Mouse (Mus musculus) skeletal muscle tissue, adult 2 months (tissue): Measurements from ENCODE around the gene Gm6176.
"Not testable (repeated sequence)": the region's sequence is repeated elsewhere in the genome, so short reads cannot be mapped to it uniquely, and the experiment has no call there.

Experiments
- DNase-seq: peaks from one replicate; pipeline ENCODE4 v3.0.0-alpha.2; 2012; ENCODE audit warnings: low read depth, low spot score

The Gm6176 gene

DNA sequence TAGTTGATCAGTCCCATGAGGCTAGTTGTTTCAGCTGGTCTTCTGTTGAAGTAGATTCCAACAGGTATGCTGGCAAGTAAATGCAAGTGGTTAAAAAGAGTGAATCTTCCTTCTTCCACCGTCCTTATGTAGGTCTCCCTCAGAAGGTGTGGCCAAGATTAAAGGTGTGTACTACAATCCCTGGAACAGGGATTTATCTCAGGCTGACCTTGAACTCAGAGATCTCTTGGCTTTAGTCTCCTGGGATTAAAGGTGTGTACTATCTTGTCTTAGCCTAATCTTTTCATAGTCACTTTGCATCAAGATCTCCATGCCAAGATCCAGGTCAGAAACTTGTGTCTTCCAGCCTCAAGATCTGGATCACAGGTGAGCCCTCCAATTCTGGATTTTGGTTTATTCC is at the start of gene Gm6176:
Gm6176 (minus strand) TSS at position 101 of the 400 bp plus-strand sequence.
- not testable (repeated sequence) for DNase-seq

DNA sequence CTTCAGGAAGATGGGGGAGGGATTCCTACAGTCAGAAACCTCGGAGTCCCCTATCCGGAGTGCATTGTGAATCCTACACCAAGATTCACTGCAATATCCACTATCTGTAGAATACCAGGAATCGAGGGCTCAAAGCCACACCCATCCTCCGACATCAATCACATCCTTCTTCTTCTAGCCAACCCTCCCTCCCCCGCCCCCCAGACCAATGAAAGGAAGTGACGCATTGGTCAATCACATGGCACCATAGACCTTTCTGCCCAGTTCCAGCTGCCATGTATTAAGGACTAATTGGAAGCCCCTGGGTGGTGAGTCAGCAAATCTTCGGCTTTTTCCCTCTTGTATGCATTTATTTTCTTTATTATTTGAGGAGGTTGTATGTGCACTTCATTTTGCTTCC is 12.7 kb upstream of the Gm6176 start, which contains the start of gene Vmn1r139:
Vmn1r139 (plus strand) TSS at position 301 of the 400 bp plus-strand sequence.
- DNase-seq, result not testable (repeated sequence)

DNA sequence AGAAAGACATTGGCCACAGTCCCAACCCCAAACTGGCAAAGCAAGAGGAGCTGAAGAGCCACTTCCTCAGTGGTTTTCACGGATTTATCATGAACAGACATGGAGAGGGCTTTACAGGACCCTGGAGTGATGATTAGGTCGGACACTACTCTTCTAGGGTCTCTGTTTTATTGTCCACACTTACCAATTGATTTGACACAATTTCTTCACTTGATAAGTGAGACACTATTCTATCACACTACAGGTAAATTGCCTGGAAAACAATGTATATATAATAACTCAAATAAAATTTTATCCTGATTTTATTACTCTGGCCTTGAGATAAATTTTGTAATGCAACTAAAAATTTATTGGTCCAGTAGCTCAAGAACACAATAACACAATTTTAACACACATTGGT is 27.3 kb downstream of the Gm6176 start, which contains the start of gene Vmn1r138:
Vmn1r138 (minus strand) TSS at position 101 of the 400 bp plus-strand sequence.
- DNase-seq, result not testable (repeated sequence)
